Mouse (Mus musculus) MEL (cell line): Measurements from ENCODE around the gene Dnhd1. TPM values are rescaled to one million over a fixed set of nuclear protein-coding genes. Genes with fewer than 3 reads are reported as not detected.

Experiments used
- DNase-seq: peaks from one replicate; pipeline ENCODE4 v3.0.0; 2011; ENCODE audit warnings: low read depth, low spot score
- H3K27ac ChIP-seq: 2 replicates; pipeline ENCODE4 v1.5.1; 2012; ENCODE audit warnings: low read depth, mild to moderate bottlenecking, control low read depth, low read length, moderate library complexity; ENCODE audit not compliant: control insufficient read depth
- H3K27me3 ChIP-seq, 2 experiments: fragments of 150-350 bp in 1 of 2; sonication (generic) in 1 of 2; 2 replicates each; pipeline ENCODE4 v1.6.1; 2012; ENCODE audit warnings: low read length in 2 of 2, mild to moderate bottlenecking in 2 of 2, improper control_type of control experiment in 1 of 2, moderate library complexity in 1 of 2; ENCODE audit not compliant: insufficient read depth in 2 of 2, control insufficient read depth in 1 of 2
- H3K36me3 ChIP-seq, 2 experiments: 2 replicates each; pipeline ENCODE4 v1.6.1; 2012 to 2014; ENCODE audit warnings: low read length in 2 of 2, improper control_type of control experiment in 1 of 2, inconsistent platforms in 1 of 2, mild to moderate bottlenecking in 1 of 2; ENCODE audit not compliant: insufficient read depth in 2 of 2, control insufficient read depth in 1 of 2
- H3K4me1 ChIP-seq, 2 experiments: fragments of 150-350 bp in 1 of 2; sonication (generic) in 1 of 2; 2 replicates each; pipeline ENCODE4 v1.6.1; 2012; ENCODE audit warnings: low read length in 2 of 2, improper control_type of control experiment in 1 of 2, mild to moderate bottlenecking in 1 of 2; ENCODE audit not compliant: insufficient read depth in 2 of 2, control insufficient read depth in 1 of 2
- H3K4me3 ChIP-seq, 2 experiments: fragments of 150-350 bp in 1 of 2; sonication (generic) in 1 of 2; 2 replicates each; pipeline ENCODE4 v1.5.1; 2012; ENCODE audit warnings: low read depth in 2 of 2, low read length in 2 of 2, mild to moderate bottlenecking in 2 of 2, moderate library complexity in 2 of 2, control low read depth in 1 of 2, improper control_type of control experiment in 1 of 2; ENCODE audit not compliant: control insufficient read depth in 1 of 2, insufficient read depth in 1 of 2
- H3K79me2 ChIP-seq: 2 replicates; pipeline ENCODE4 v1.6.1; 2012; ENCODE audit warnings: mild to moderate bottlenecking, low read length, moderate library complexity; ENCODE audit not compliant: control insufficient read depth, poor library complexity, insufficient read depth
- H3K9ac ChIP-seq: 2 replicates; pipeline ENCODE4 v1.6.1; 2012; ENCODE audit warnings: low read depth, mild to moderate bottlenecking, control low read depth, low read length, moderate library complexity; ENCODE audit not compliant: control insufficient read depth, poor library complexity, severe bottlenecking
- H3K9me3 ChIP-seq: fragments of 150-350 bp; sonication (generic); replicated peaks from 2 replicates; pipeline ENCODE4 v1.6.1; 2012; ENCODE audit warnings: mild to moderate bottlenecking, low read length, improper control_type of control experiment, moderate library complexity; ENCODE audit not compliant: insufficient read depth
- CHD2 ChIP-seq: IDR thresholded peaks from 2 replicates; pipeline ENCODE4 v1.6.1; 2011; ENCODE audit warnings: low read length, improper control_type of control experiment
- E2F4 ChIP-seq: IDR thresholded peaks from 2 replicates; pipeline ENCODE4 v1.6.1; 2011; ENCODE audit warnings: low read depth, low read length, improper control_type of control experiment, borderline replicate concordance
- EP300 ChIP-seq, 2 experiments: IDR thresholded peaks; 2 replicates each; pipeline ENCODE4 v1.6.1; 2011; ENCODE audit warnings: improper control_type of control experiment in 2 of 2, low read length in 2 of 2, low read depth in 1 of 2, mild to moderate bottlenecking in 1 of 2
- ETS1 ChIP-seq: IDR thresholded peaks from 2 replicates; pipeline ENCODE4 v1.6.1; 2012; ENCODE audit warnings: low read depth, mild to moderate bottlenecking, inconsistent platforms, low read length, improper control_type of control experiment, moderate library complexity
- GABPA ChIP-seq: IDR thresholded peaks from 2 replicates; pipeline ENCODE4 v1.6.1; 2012; ENCODE audit warnings: low read depth, mild to moderate bottlenecking, inconsistent platforms, low read length, improper control_type of control experiment, moderate library complexity
- GATA1 ChIP-seq: IDR thresholded peaks from 2 replicates; pipeline ENCODE4 v1.6.1; 2011; ENCODE audit warnings: low read depth, low read length, improper control_type of control experiment
- JUND ChIP-seq: IDR thresholded peaks from 2 replicates; pipeline ENCODE4 v1.6.1; 2011; ENCODE audit warnings: low read depth, mild to moderate bottlenecking, improper control_type of control experiment, low read length
- KAT2A ChIP-seq: conservative IDR thresholded peaks from 2 replicates; pipeline ENCODE4 v1.6.1; 2012; ENCODE audit warnings: low read depth, low read length, improper control_type of control experiment, inconsistent platforms
- MAFK ChIP-seq: IDR thresholded peaks from 2 replicates; pipeline ENCODE4 v1.6.1; 2011; ENCODE audit warnings: low read depth, mild to moderate bottlenecking, low read length, improper control_type of control experiment, borderline replicate concordance
- MAX ChIP-seq: IDR thresholded peaks from 2 replicates; pipeline ENCODE4 v1.6.1; 2011; ENCODE audit warnings: low read length, improper control_type of control experiment
- MAZ ChIP-seq: IDR thresholded peaks from 2 replicates; pipeline ENCODE4 v1.6.1; 2012; ENCODE audit warnings: low read depth, mild to moderate bottlenecking, inconsistent platforms, low read length, improper control_type of control experiment
- MYB ChIP-seq: IDR thresholded peaks from 2 replicates; pipeline ENCODE4 v1.6.1; 2011; ENCODE audit warnings: mild to moderate bottlenecking, low read depth, low read length, improper control_type of control experiment
- MYC ChIP-seq: IDR thresholded peaks from 2 replicates; pipeline ENCODE4 v1.6.1; 2011; ENCODE audit warnings: low read depth, mild to moderate bottlenecking, low read length, improper control_type of control experiment, moderate library complexity
- NELFE ChIP-seq: IDR thresholded peaks from 2 replicates; pipeline ENCODE4 v1.6.1; 2011; ENCODE audit warnings: low read depth, low read length, improper control_type of control experiment
- POLR2AphosphoS5 ChIP-seq: IDR thresholded peaks from 2 replicates; pipeline ENCODE4 v1.6.1; 2012; ENCODE audit warnings: low read depth, borderline replicate concordance, mild to moderate bottlenecking, inconsistent platforms, low read length, moderate library complexity, mixed read lengths
- RAD21 ChIP-seq: IDR thresholded peaks from 2 replicates; pipeline ENCODE4 v1.6.1; 2011; ENCODE audit warnings: mild to moderate bottlenecking, low read depth, low read length, improper control_type of control experiment
- RCOR1 ChIP-seq: IDR thresholded peaks from 2 replicates; pipeline ENCODE4 v1.6.1; 2012; ENCODE audit warnings: low read depth, mild to moderate bottlenecking, inconsistent platforms, low read length, improper control_type of control experiment
- SMC3 ChIP-seq: IDR thresholded peaks from 2 replicates; pipeline ENCODE4 v1.6.1; 2011; ENCODE audit warnings: low read depth, low read length, improper control_type of control experiment
- TAL1 ChIP-seq: IDR thresholded peaks from 2 replicates; pipeline ENCODE4 v1.6.1; 2012; ENCODE audit warnings: mild to moderate bottlenecking, inconsistent platforms, low read length, moderate library complexity, mixed read lengths
- TCF12 ChIP-seq: IDR thresholded peaks from 2 replicates; pipeline ENCODE4 v1.6.1; 2014; ENCODE audit warnings: low read depth, mild to moderate bottlenecking, inconsistent platforms, low read length, improper control_type of control experiment, moderate library complexity
- USF1 ChIP-seq: IDR thresholded peaks from 2 replicates; pipeline ENCODE4 v1.6.1; 2014; ENCODE audit warnings: low read depth, mild to moderate bottlenecking, inconsistent platforms, low read length, improper control_type of control experiment, moderate library complexity
- USF2 ChIP-seq, 2 experiments: IDR thresholded peaks; 2 replicates each; pipeline ENCODE4 v1.6.1; 2011 to 2012; ENCODE audit warnings: improper control_type of control experiment in 2 of 2, low read length in 2 of 2, borderline replicate concordance in 1 of 2, inconsistent platforms in 1 of 2, low read depth in 1 of 2, mild to moderate bottlenecking in 1 of 2; ENCODE audit not compliant: insufficient read depth in 1 of 2
- ZNF384 ChIP-seq: IDR thresholded peaks from 2 replicates; pipeline ENCODE4 v1.6.1; 2012; ENCODE audit warnings: low read depth, mild to moderate bottlenecking, inconsistent platforms, low read length, improper control_type of control experiment
- polyA plus RNA-seq, 2 experiments: library from polyadenylated mRNA; stranded (reverse) in 1 of 2; unstranded in 1 of 2; fragments of >175 nt in 1 of 2; fragments of >200 nt in 1 of 2; gene quantifications; 2 replicates each; pipeline versions ENCODE4 v1.2.1 to v1.2.4; 2012; ENCODE audit warnings: low replicate concordance in 2 of 2, low read depth in 1 of 2; ENCODE audit not compliant: insufficient read length in 2 of 2, insufficient read depth in 1 of 2, missing spikeins in 1 of 2
- total RNA-seq: library from RNA; depleted of rRNA; stranded (reverse); fragments of 300-350 nt; gene quantifications from 2 replicates; pipeline ENCODE4 v1.2.3, GENCODE M21; 2012

Gene Dnhd1
- total and polyA plus RNA-seq, 3 experiments: 1.7 to 2.6 TPM; not detected in 1

GRCm38 (mm10) chr7:105690875-105691274, 40.2 kb downstream of the Dnhd1 start:
- H3K9me3 ChIP-seq: no peaks in the 10 kb centered on the region
- no peaks in the 10 kb centered on the region for H3K79me2 ChIP-seq
- H3K27ac ChIP-seq: no peak overlapping the region
- TF ChIP-seq GATA1 (peak; percentile 66), MYC (no peak), ETS1 (0 out of 2 replicates have a peak, but pooled peaks have one; percentile 26), MYB (no peak), CHD2 (no peak), EP300 (IDR thresholded peaks at IDR 0.05; ENCODE audit: low read depth in 1 of 2, low read length in 2 of 2) (peak; percentile 46 to 82; a peak in 3 of 4 replicates), E2F4 (no peak), MAZ (no peak), RCOR1 (peak; percentile 69), GABPA (no peak), MAFK (no peak), KAT2A (no peak), ZNF384 (no peak), RAD21 (no peak), POLR2AphosphoS5 (no peak), USF2 (IDR thresholded peaks at IDR 0.05; ENCODE audit: borderline replicate concordance in 1 of 2, insufficient read depth in 1 of 2, low read depth in 1 of 2, low read length in 2 of 2) (no peak), TAL1 (no peak), MAX (no peak), SMC3 (no peak), TCF12 (no peak), USF1 (no peak), JUND (no peak), NELFE (no peak)
- DNase-seq: peak; percentile 71
- H3K27me3 ChIP-seq: no peaks in the 10 kb centered on the region
- H3K4me1 ChIP-seq: peaks cover 0 to 8% of the 10 kb centered on the region in 2 experiments; a peak in 1 of 4 replicates
- H3K4me3 ChIP-seq: no peak overlapping the region
- H3K9ac ChIP-seq: no peak overlapping the region
- H3K36me3 ChIP-seq: peaks cover 0 to 9% of the 10 kb centered on the region in 2 experiments; a peak in 2 of 4 replicates
